Mouse (Mus musculus) testis, postnatal 14 days (tissue): ENCODE measurements around the gene Scarf1.

Experiments used
- DNase-seq: peaks from one replicate; pipeline ENCODE4 v3.0.0; 2021; ENCODE audit warnings: low spot score

Scarf1 gene

DNA sequence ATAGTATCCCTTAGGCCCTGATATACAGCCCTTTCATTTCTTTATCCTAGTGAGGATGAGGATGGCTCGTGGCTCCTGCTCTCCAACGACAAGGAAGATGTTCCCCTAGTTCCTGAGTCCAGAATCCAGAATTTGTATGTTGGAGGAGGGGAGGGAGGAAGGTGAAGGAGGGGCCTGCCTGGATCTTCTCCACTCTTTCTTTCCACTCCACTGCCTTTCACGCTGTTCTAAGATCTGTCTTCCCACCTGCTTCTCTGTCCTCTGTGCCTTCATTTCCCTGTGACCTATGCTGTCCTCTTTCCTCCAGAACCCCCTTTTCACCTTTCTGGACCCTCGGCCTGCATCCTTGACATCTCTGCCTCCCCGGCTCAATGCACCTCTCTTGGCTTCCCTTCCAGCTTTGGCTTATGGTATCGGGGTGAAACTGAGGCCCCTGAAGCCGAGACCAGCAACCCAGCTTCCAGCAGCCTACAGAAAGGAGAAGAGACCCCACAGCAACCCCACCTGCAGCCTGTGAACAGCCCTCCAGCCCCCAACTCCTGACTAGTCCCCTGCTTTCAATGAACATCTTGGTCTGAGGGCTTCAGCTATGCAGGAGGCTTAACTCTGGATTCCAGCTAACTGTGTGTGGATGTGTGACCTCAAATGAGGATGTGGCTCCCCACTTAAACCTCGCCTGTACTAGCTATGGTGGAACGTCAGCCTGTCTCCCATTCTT is 880 bp upstream of the Scarf1 start:
- no peak for DNase-seq

DNA sequence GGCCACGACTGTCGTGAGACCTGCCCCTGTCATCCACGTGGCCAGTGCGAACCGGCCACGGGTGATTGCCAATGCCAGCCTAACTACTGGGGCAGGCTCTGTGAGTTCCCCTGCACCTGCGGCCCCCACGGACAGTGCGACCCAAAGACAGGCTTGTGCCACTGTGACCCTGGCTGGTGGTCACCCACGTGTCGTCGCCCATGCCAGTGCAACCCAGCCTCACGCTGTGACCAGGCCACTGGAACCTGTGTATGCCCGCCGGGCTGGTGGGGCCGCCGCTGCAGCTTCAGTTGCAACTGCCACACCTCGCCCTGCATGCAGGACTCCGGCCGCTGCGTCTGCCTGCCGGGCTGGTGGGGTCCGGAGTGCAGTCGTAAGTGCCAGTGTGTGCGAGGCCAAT is 1.8 kb downstream of the Scarf1 start:
- DNase-seq: no peak

DNA sequence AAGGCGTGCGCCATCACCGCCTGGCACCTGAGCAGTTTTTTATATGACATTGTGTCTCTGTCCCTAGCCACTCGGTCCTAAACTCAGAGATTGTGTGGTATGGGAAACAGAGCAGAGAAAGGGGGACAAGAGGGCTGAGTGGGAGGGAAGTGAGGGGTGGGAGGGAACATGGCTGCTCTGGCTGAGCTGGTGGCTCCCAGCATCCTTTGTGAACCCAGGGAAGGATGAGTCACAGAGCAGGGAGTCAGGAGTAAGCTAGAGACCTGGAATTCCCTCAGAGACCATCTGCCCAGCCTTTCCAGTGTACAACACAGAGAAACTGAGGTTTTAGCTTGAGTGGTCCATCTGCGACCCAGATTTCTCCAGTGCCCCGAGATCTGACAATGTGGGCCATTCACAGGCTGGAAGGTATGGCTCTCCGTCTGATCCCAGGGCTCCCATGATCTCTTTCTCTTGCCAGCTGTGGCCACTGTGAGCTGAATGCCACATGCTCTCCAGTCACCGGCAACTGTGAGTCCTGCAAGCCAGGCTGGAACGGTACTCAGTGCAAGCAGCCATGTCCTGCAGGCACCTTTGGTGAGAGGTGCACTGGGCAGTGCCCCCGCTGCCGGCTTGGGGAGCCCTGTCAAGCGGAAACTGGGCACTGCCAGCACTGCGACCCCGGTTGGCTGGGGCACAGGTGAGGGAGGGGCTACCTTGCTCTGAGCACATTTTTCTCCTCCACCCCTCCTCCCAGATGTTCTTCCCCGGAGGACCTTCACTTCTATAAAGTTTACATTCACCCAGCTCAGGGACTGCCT is 6.7 kb downstream of the Scarf1 start:
- no peak for DNase-seq

DNA sequence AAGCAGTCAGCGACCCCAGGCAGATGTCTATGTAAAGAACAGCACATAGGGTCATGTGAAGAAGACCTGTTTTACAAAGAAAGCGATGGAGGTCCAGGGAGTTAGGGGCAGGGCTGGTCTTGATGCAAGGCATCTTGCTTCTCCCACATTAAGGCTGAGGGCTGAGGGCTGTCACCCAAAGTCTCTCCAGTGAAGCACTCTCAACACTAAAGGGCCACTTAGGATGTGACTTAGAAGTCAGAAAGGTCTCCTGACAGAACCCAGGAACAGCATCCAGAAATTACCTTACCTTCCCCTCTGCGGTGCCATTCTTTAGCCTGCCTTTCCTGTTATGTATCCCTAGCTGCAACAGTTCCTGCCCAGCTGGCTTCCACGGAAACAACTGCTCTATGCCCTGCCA is 8.3 kb downstream of the Scarf1 start:
- no peak for DNase-seq

DNA sequence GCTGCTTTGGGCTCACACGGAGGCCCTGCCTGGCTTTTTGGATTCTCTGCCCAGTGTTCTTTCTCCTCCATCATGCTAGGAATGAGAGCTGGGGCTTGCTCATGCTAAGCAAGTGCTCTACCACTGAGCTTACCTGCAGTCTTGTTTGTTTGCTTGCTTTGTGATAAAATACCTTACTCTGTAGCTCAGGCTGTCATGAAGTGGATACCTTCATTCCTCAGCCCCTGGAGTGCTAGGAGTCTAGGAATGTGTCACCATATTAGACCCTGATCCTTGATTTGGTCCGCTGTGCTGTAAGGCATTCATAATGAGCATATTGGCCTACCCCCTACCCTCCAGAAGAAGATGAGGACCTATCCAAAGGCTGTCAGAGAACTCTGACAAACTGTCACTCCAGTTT is 9.5 kb downstream of the Scarf1 start:
- no peak for DNase-seq

DNA sequence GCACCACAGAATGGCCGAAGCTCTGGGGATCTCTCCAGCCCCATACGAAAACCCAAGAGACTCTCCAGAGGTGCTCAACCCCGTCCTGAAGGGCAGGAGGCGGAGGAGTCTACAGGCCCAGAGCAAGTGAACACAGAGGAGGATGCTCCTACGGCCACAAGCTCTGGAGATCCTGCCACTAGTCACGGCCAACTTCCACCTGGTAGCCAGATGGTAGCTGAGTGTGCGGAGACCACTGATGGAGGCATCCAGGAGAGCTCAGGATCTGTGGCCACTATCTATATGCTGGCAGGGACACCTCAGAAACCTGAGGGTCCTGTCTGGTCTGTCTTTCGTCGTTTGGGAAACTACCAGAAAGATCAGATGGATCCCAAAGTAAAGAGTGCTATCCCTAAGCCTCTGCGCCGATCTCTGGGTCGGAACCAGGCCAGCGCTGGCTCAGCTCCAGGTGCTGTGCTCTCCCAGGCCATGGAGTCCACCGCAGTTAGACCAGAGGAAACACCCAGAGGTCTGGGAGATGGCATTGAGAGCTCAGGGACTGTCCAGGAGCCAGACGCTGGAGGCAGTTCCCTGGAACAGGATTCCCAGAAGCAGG is 12.3 kb downstream of the Scarf1 start:
- no peak for DNase-seq

DNA sequence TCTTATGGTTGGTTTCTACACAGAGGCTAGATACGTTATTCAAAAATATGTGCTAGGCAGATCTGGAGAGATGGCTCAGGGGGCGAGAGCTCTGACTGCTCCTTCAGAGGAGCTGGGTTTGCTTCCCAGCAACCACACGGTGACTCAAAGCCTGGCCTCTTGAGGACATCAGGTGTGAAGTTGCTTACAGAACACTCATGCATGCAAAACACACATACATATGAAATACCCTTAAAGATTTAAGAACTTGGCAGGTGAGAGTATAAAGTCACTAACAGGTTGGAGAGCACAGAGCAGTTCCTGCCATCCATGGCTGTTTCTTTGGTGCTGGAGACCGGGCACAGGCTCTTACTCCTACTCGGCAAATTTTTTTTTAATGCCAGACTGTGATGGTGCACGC is 13.6 kb downstream of the Scarf1 start:
- DNase-seq: no peak

DNA sequence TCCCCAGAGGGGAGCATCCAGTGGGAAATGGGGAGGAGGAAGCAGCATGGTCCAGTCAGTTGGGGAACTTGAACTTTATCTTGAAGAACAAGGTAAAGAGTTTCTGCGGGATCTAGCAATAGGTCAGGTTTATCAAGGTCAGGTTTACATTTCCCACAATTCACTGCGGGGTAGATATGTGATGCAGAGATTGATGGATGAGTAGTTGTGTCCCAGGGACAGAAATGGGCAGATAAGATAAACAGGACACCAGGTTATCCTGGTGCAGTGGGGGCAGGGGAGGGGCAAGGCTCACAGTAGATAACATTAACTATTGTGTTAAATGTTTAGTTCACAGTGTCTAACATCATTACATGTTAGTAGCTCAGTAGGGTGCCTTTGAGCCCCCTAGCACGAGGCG is 16.4 kb downstream of the Scarf1 start:
- no peak for DNase-seq

DNA sequence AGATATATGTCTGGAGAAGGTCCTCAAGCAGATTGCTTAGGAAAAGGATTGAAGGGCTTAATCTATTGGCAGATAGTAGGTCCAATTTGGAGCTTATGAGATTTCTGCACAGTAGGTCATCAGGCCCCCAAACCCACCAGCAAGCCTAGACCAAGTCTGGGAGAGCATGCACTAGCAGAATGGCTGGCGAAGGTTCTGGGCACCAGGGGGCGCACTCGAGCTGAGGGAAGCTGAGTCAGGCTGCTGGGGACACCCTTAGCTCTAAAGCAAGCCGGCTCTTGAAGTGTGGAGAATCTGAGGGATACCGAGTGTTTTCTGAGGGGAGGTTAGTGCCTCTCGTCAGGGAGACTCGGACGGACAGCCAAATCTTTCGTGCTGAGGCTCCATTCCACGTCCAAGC is 17.0 kb downstream of the Scarf1 start:
- peak; percentile 92 for DNase-seq

DNA sequence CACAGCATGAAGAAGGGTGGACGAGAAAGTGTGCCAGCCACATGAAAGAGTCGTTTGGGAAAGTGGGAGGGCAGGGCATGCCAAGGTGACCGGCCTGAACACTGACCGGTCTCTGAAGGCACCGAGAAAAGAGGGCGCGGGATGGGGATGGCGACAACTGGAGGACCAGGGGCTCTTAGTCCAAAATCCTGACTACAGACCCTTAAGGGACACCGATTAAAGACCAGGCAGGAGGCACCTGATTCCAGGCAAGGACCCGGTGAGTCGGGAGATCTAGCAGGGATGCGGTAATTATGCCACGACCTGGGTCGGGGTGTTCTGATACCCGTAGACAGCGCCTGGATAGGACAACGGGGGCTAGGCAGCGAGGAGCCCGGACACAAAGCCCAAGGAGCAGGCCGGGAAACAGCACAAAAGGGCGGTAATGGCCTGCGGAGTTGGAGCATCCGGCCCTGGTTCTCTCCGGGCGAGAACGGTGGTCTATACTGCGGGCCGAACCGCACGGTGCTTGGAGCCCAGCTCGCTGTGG is 17.6 kb downstream of the Scarf1 start:
- no peak for DNase-seq

DNA sequence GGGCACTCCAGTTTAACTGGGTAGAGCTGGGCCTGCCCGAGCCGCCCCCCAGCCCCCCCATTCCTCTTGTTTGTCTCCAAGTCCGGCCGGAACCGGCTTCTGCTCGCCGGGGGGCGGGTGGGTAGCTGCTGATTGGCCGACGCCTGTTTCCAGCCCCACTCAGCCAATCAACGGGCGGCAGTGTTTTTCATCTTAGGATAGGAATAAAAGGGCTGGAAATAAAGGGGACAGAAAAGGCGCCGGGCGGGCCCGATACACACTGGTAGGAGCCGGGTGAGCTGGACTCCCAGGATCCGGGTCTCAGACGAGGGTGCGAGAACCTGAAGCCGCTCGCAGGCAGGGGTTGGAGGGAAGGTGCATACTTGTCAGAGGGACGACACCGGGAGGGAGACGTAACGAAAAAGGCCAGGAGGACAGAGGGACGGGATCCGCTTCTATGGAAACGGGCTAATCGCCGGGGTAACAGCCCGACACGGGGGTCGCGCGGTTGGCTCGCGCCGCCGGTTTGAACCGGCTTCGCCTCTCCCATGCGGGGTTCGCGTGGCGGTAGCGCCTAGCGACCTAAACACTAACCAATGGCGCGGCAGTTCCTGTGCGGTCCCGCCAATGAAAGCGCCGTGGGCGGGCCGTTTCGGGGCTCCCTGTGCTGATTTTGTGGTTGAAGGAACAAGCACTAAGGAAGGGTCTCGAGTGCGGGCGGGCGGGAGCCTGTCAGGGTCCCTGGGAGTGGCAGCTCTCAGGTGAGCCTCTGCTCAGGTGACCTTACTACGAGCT is 18.3 kb downstream of the Scarf1 start, which contains the start of gene Slc43a2:
Gene Slc43a2, plus strand, starts transcription at position 226 of the 774 bp plus-strand sequence.
- peak; percentile 99 for DNase-seq

DNA sequence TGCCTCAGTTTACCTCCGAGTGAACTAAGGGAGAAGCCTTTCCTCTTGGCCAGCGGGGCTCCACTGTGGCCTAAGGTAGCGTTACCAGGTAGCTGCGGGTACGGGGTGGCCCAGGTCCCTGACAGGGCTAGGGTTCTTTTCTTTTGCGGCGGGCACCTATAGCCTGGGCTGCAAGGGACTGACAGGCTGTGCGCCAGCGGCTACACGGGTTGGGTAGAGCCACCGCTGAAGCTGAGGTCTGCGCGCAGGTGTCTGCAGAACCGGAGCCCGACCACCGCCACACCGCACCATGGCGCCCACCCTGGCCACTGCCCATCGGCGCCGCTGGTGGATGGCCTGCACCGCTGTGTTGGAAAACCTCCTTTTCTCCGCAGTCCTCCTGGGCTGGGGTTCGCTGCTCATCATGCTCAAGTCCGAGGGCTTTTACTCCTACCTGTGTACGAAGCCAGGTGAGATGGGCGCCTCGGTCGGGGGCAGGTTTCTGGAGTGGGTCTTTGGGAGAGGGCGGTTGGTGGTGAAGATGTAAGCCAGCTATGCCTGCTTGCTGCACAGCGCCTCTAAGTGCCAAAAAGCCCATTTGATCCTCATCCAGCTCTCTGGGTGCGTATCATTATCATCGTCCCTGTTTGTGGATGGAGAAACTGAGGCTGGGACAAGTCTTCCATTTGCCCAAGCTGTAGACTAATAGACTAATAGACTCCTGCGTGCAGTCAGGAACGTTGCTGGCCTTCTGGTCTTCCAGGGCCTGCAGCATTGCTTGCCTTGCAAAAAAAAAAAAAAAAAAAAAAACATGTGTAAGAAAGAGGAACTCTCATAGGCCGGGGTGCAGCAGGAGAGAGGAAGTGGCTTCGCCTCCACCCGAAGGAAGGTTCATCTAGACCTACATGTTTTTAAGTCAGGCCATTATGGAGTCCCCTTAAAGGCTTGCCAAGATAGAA is 19.3 kb downstream of the Scarf1 start:
- DNase-seq: peak; percentile 61

DNA sequence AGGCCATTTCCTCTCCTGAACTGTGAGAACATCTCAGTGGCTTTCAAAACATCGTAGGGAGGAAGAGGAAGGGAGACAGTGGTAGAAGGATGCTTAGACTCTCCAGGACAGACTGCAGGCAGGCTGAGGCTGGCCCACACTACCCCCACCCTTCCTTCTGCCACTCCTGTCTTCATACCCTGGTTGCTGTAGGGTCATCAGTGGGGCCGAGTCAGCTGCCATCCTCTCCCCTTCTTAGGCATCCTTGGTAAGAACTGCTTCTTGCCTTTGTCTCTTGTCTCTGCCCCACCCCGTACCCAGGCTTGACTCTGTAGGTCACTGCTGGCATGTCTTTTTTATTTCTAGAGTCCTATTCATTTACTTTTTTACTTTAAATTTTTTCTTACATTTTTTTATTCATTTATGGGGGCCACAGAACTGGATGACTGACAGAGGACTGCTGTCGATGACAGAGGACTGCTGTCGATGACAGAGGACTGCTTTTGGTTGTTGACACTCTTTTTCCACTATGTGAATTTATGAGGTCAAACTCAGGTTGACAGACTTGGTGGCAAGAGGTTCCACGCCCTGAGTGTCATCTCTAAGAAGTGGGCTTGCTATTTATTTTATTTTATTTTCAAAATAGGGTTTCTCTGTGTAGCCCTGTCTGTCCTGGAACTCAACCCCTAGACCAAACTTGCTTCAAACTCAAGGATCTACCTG is 20.1 kb downstream of the Scarf1 start:
- DNase-seq: no peak

DNA sequence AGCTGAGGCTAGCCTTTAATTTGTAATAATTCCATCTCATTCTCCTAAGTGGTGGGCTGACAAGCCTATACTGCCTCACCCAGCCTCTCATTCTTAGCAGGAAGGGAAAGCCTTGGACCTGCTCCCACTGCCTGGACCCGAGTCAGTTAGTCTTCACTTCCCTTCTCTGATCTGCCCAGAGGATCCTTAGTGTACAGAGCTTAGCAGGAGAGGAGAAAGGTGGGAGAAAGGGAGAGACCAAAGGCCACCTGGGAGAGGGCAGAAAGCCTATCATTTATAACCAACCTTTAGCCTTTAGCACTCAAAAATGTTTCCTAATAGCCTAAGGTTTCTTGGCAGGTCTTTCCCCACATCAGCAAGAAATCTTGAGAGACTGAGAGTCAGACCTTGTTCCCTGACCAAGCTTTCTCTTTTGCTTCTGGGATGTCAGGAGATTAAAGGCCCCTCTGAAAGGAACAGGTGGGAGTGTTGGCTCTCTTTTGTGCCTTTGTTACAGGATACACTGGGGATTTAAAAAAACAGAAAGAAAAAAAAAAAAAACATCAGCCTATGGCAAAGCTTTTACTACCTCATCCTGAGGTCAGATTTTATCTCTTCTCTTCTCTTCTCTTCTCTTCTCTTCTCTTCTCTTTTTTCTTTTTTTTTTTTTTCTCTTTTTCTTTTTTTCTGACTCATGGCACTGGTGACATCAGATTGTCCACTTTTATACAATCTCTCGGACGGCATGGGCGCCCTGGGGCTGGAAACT is 21.1 kb downstream of the Scarf1 start:
- no peak for DNase-seq

DNA sequence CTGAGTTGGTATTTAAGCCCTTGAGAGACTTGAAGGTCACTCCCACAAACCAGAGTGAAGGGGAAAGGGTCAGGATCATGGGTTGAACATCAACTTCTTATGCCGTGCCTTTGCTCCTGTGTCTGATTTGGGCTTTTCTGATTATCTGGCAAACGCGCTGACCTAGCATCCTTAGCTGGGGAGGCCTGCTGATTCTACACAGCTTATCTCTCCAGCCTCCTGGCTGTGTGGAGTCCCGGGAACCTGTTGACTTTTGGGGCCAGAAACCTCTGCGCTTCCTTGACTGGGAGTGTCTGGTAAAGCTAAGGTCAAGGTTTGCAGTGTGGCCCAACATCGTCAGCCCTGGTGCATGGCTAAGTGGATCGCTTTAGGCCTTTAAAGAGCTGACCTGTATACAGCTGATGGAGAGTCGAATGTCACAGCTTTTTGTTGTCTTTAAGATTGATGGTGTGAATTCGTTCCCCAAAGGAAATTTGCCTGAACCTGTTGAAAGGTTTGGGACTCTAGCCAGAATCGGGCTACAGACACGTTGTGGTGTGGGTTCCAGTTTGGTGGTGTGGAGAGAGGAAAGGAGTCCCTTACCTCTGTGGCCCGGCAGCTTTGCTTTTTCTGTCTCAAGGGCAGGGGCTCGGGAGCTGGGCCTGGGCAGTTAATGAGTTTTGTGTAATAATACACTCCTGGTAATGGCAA is 21.9 kb downstream of the Scarf1 start:
- no peak for DNase-seq

DNA sequence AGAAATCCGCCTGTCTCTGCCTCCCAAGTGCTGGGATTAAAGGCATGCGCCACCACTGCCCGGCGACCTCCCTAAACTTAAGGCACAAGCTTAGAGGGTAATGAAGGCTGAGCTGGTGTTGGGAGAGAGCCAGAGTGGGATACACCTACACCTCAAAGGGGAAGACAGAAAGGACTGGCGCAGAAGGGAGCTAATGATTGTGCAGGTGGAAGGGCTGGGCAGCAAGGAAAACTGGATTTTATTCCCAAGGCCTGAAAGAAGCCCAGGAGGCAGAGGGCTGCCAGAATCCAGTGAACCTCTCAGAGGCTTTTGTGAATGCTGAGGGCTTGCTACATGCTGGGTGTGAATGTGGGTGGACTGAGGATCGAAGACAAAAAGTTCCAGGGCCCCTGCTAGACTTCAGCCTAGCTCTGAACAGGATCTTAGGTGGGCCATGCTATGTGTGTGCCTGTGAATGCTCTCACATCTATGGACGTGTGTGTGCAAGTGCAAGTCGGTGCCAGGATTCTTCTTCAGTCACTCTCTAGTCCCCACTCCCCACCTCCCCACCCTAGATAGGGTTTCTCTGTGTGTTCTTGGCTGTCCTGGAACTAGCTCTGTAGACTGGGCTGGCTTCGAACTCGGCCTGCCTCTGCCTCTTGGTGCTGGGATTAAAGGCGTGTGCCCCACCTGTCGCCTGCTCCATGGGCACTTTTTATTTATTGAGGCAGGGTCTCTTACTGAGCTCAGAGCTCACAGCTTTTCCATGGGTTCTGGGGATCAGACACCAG is 23.1 kb downstream of the Scarf1 start:
- no peak for DNase-seq

DNA sequence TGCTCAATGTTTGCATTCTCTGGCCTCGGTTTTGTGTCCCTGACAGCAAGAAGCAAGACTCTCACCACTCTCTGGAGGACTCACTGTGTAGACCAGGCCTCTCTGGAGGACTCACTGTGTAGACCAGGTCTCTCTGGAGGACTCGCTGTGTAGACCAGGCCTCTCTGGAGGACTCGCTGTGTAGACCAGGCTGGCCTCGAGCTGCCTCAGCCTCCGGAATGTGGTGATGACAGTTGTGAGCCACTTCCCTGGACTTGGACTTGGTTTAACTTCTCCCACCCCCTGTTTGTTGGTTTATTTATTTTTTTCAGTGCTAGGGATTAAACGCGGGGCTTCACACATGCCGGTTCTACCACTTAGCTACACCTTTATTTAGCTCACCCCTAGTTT is 23.7 kb downstream of the Scarf1 start:
- no peak for DNase-seq

DNA sequence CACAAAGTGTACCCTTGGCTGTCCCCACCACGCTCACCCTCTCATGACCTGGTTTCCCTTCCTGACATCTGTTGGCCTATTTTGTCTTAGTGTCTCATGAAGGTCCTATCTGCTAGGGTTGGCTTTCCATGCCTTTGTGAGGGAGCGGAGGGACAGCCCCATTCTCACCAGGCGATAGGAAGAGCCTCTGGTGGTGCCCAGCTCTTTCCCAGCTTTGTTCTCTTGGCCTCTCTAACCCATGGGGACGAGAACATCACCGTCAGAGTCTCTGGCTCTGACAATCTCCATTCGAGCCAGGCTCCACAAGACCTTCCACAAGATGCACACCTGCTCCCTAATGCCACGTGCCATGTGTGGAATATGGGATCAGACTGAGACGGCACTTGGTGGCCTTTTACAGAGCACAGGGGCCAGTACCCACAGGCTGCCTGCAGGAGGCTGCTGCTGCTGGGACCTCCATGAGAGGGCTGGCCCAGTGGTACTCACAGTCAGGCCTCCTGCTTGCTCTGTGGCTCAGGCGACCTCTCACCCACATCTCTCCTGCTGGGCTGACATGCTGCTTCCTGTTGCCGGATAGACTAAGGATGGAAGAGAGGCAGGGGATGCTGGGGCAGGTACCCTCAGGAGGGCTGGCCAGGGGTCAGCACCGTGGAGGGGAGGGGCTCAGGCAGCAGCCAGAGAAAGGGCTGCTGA is 24.3 kb downstream of the Scarf1 start:
- no peak for DNase-seq
